Mouse (Mus musculus): ENCODE results near the gene Ate1.

DNA sequence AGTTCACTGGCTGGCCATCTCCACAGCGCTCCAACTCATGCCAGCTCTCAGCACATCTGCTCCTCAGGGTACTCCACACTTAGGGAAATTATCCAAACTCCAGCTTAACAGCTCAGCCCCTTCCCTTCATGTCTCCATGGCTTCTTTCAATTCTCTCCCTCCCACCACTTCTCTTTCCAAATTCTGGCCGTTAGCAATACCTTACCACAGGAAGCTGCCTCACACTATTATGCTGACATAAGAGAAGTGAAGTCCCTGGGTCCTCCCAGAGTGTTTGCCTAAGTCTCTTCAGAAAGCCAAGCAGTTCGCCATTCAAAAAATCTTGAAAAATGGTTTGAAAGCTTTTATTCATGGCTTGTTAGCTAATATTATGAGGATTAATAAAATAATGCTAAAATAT, 46.3 kb downstream of the Ate1 start:
- no peak for TF ChIP-seq CTCF (IDR thresholded peaks at IDR 0.05; ENCODE audit: insufficient read depth, low read depth, low read length)
- no peak for TF ChIP-seq POLR2A (IDR thresholded peaks at IDR 0.05; ENCODE audit: insufficient read depth, low read depth, low read length)
